Mouse (Mus musculus): ENCODE data around the gene Hectd4. TPM values are rescaled to one million over a fixed set of nuclear protein-coding genes. Genes with fewer than 3 reads are reported as not detected.
"Not testable (repeated sequence)": the region's sequence is repeated elsewhere in the genome, so short reads cannot be mapped to it uniquely, and the experiment has no call there.

Gene Hectd4
- polyA plus RNA-seq, 1 experiment from 2014 or later: 6.5 TPM

DNA sequence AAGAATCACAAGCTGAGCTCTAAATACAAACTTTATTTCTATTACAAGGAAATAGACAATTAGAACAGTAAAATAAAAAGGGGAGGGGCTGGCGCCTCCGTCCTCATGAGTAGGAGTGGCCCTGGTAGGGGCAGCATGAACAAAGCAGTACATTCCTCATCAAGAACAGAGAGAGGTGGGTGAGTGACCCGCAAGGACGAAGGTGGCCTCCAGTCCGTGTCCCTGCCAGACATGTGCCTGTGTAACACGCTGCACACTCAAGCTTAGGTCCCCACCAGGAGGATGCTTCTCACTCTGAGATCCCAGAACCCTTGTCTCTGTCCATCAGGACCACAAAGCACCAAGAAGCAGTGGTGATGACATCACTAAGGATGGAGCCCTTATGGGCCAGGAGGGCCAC is 151.7 kb downstream of the Hectd4 start:
- no peak overlapping the region for H3K4me3 ChIP-seq (ENCODE audit: low read depth, low read length)
- H3K9ac ChIP-seq (ENCODE audit: low read length): no peak overlapping the region
- 90% methylated on average over 6 of the region's 6 CpGs for WGBS
- H3K27ac ChIP-seq (replicated peaks; ENCODE audit: low read depth, low read length): no peak overlapping the region
- no peaks in the 10 kb centered on the region for H3K9me3 ChIP-seq (ENCODE audit: control insufficient read depth, low read length)
- ATAC-seq (ENCODE audit: insufficient number of reproducible peaks, low FRiP score, low TSS enrichment, low read depth): no peak
- peaks cover 23% of the 10 kb centered on the region for H3K36me3 ChIP-seq (ENCODE audit: control insufficient read depth, insufficient read depth, low read length)
- no peak for DNase-seq (ENCODE audit: low spot score)
- H3K4me2 ChIP-seq (ENCODE audit: low read depth, severe bottlenecking): no peak overlapping the region
- no peaks in the 10 kb centered on the region for H3K4me1 ChIP-seq (ENCODE audit: control insufficient read depth, insufficient read depth, low read length)
- H3K27me3 ChIP-seq (ENCODE audit: control insufficient read depth, insufficient read depth, low read length): no peaks in the 10 kb centered on the region

DNA sequence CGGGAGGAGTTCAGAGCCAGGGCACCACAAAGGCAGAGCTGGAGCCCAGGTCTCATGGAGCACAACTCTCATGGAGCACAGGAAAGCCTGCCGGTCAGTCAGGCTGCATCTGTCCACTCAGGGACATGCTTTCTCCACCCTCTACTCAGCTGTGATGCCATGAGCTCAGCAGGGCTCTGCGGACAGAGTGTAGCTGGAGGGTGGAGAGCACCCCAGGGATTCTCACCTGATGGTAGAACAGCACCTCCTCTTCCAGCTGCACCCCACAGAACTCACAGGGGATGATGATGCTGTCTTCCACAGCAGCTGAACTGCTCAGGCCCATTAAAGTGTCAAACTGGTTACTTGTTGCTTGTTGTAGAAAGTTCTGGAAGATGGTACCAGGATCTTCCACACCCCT is 154.8 kb downstream of the Hectd4 start:
- WGBS: 85% methylated on average over 3 of the region's 3 CpGs
- H3K36me3 ChIP-seq (ENCODE audit: control insufficient read depth, insufficient read depth, low read length): peaks cover 32% of the 10 kb centered on the region
- ATAC-seq (ENCODE audit: insufficient number of reproducible peaks, low FRiP score, low TSS enrichment, low read depth): no peak

GRCm38 (mm10) chr5:121376972-121377371 is 157.0 kb downstream of the Hectd4 start:
- H3K4me1 ChIP-seq (ENCODE audit: control insufficient read depth, insufficient read depth, low read length); H3K27ac ChIP-seq (replicated peaks; ENCODE audit: low read depth, low read length); H3K4me2 ChIP-seq (ENCODE audit: low read depth, severe bottlenecking); DNase-seq (ENCODE audit: low spot score); H3K9ac ChIP-seq (ENCODE audit: low read length); H3K9me3 ChIP-seq (ENCODE audit: control insufficient read depth, low read length); ATAC-seq (ENCODE audit: insufficient number of reproducible peaks, low FRiP score, low TSS enrichment, low read depth); H3K27me3 ChIP-seq (ENCODE audit: control insufficient read depth, insufficient read depth, low read length); H3K4me3 ChIP-seq (ENCODE audit: low read depth, low read length): not testable (repeated sequence)
- 73% methylated on average over 5 of the region's 5 CpGs for WGBS
- peaks cover 39% of the 10 kb centered on the region for H3K36me3 ChIP-seq (ENCODE audit: control insufficient read depth, insufficient read depth, low read length)

More for the DNA sequence above, 154.8 kb downstream of the Hectd4 start:
- Histone ChIP-seq H3K9ac (ENCODE audit: low read length) (no peak overlapping the region), H3K4me3 (ENCODE audit: low read depth, low read length) (no peak overlapping the region), H3K9me3 (ENCODE audit: control insufficient read depth, low read length) (no peaks in the 10 kb centered on the region), H3K4me2 (ENCODE audit: low read depth, severe bottlenecking) (no peak overlapping the region), H3K27ac (replicated peaks; ENCODE audit: low read depth, low read length) (no peak overlapping the region), H3K4me1 (ENCODE audit: control insufficient read depth, insufficient read depth, low read length) (no peaks in the 10 kb centered on the region), H3K27me3 (ENCODE audit: control insufficient read depth, insufficient read depth, low read length) (no peaks in the 10 kb centered on the region)
- DNase-seq (ENCODE audit: low spot score): no peak

DNA sequence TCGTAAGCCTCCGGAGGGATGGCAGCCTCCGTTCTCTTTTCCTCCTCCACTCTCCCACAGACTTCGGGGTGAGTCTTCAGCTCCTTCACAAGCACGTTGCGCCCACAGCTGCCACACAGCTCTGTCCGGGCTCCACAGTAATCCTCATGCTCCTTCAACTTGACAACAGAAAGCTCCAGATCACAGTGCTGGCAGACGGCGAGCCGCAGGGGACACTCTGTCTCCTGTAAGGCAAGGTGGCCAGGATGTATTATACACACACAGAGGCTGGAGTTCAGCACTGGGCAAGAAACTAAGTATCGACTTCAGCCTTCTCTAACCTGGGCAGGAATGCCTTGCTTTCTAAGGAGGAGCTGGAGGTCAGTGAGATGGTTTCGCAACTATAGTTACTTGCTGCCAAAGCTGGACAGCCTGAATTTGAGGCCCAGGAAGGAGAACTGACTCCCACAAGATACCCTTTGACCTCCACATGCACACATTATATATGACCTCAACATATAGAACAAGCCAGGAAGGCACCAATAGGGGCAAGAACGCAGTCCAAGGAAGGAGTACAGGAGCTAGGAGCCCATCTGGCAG is 158.7 kb downstream of the Hectd4 start:
- Histone ChIP-seq H3K9ac (ENCODE audit: low read length) (no peak overlapping the region), H3K4me1 (ENCODE audit: control insufficient read depth, insufficient read depth, low read length) (no peaks in the 10 kb centered on the region), H3K27me3 (ENCODE audit: control insufficient read depth, insufficient read depth, low read length) (no peaks in the 10 kb centered on the region), H3K27ac (replicated peaks; ENCODE audit: low read depth, low read length) (no peak overlapping the region), H3K36me3 (ENCODE audit: control insufficient read depth, insufficient read depth, low read length) (peaks cover 28% of the 10 kb centered on the region; the same call in 1 of the 2 replicates), H3K4me3 (ENCODE audit: low read depth, low read length) (no peak overlapping the region), H3K4me2 (ENCODE audit: low read depth, severe bottlenecking) (no peak overlapping the region), H3K9me3 (ENCODE audit: control insufficient read depth, low read length) (no peaks in the 10 kb centered on the region; the same call in 1 of the 2 replicates)
- WGBS: 94% methylated on average over 13 of the region's 13 CpGs
- DNase-seq (ENCODE audit: low spot score) (no peak), ATAC-seq (ENCODE audit: insufficient number of reproducible peaks, low FRiP score, low TSS enrichment, low read depth) (no peak)

DNA sequence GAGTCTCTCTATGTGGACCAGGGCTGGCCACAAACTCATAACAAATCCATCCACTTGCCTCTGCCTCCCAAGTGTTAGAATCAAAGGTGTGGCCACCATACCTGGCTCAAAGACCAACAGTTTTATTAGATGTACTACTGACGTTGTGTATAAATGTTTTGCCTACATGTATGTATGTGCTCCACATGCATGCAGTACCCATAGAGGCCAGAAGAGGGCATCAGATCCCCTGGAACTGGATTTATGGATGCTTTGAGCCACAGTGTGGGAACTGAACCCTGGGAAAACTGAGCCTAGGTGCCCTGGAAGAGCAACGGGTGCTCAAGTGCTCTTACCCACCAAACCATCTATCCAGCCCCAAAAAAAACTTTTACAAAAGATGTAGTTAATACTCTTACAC is 160.7 kb downstream of the Hectd4 start:
- DNase-seq (ENCODE audit: low spot score) (peak; percentile 40), ATAC-seq (ENCODE audit: insufficient number of reproducible peaks, low FRiP score, low TSS enrichment, low read depth) (no peak)
- Histone ChIP-seq H3K27ac (replicated peaks; ENCODE audit: low read depth, low read length) (no peak overlapping the region), H3K9me3 (ENCODE audit: control insufficient read depth, low read length) (no peaks in the 10 kb centered on the region; the same call in 1 of the 2 replicates), H3K4me3 (ENCODE audit: low read depth, low read length) (no peak overlapping the region), H3K36me3 (ENCODE audit: control insufficient read depth, insufficient read depth, low read length) (peaks cover 18% of the 10 kb centered on the region; the same call in 1 of the 2 replicates), H3K4me1 (ENCODE audit: control insufficient read depth, insufficient read depth, low read length) (no peaks in the 10 kb centered on the region), H3K9ac (ENCODE audit: low read length) (no peak overlapping the region), H3K27me3 (ENCODE audit: control insufficient read depth, insufficient read depth, low read length) (no peaks in the 10 kb centered on the region), H3K4me2 (ENCODE audit: low read depth, severe bottlenecking) (no peak overlapping the region)
- 94% methylated on average over 2 of the region's 2 CpGs for WGBS

DNA sequence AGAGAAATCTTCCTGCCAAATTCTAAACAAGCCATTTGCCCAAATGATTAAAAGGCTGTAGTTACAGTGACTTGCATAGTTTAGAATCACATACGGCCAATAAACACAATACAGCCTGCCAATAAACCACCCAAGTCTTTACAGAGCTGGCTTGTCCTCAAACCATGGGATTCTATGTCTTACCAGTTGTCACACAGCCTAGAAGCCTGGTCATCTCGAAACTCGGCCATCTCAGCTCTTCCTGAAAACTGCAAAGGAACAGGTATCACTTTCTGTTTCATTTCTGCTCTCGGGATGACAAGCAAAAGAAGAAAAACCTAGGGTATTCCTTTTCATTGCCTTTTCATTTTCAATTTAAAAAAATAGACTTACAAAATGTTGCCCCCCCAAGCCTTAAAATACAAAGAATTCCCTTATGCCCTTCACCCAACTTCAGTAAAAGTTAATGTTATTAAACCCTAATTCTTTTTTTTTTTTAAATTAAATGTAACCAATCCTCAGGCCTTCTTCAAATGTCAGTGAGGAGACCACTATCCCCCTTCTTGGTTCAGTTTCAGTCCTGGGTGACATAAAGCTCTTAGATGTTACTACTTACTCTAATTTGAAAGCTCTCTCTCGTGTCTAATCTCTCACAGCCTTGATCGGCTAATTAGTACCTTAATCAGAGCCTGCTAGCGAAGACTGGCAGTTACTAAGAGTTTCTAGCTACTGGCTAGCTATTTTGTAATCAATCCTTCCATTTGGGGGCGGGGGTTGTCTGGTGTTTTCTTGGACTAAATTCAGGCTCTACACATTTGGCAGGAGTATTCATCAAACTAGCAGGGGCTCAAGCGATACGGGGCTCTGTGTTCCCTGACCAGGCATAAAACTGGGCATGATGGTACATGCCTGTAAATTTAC is 164.1 kb downstream of the Hectd4 start:
- H3K36me3 ChIP-seq (ENCODE audit: control insufficient read depth, insufficient read depth, low read length): peaks cover 7% of the 10 kb centered on the region; the same call in 1 of the 2 replicates
- WGBS: 52% methylated on average over 10 of the region's 10 CpGs
- H3K27me3 ChIP-seq (ENCODE audit: control insufficient read depth, insufficient read depth, low read length): no peaks in the 10 kb centered on the region
- H3K27ac ChIP-seq (replicated peaks; ENCODE audit: low read depth, low read length): no peak overlapping the region
- H3K9me3 ChIP-seq (ENCODE audit: control insufficient read depth, low read length): no peaks in the 10 kb centered on the region; the same call in 1 of the 2 replicates
- peak overlapping the region; percentile 76; the same call in 1 of the 2 replicates for H3K4me3 ChIP-seq (ENCODE audit: low read depth, low read length)
- DNase-seq (ENCODE audit: low spot score) (no peak), ATAC-seq (ENCODE audit: insufficient number of reproducible peaks, low FRiP score, low TSS enrichment, low read depth) (no peak)
- no peaks in the 10 kb centered on the region for H3K4me1 ChIP-seq (ENCODE audit: control insufficient read depth, insufficient read depth, low read length)
- H3K4me2 ChIP-seq (ENCODE audit: low read depth, severe bottlenecking): peak overlapping the region; percentile 89; the same call in 1 of the 2 replicates
- H3K9ac ChIP-seq (ENCODE audit: low read length): no peak overlapping the region

- Histone ChIP-seq H3K9ac (ENCODE audit: low read length) (peak overlapping the region; percentile 79), H3K4me1 (ENCODE audit: control insufficient read depth, insufficient read depth, low read length) (no peaks in the 10 kb centered on the region), H3K9me3 (ENCODE audit: control insufficient read depth, low read length) (no peaks in the 10 kb centered on the region; the same call in 1 of the 2 replicates), H3K36me3 (ENCODE audit: control insufficient read depth, insufficient read depth, low read length) (peaks cover 7% of the 10 kb centered on the region; the same call in 1 of the 2 replicates), H3K4me3 (ENCODE audit: low read depth, low read length) (peak overlapping the region; percentile 76), H3K27me3 (ENCODE audit: control insufficient read depth, insufficient read depth, low read length) (no peaks in the 10 kb centered on the region), H3K4me2 (ENCODE audit: low read depth, severe bottlenecking) (peak overlapping the region; percentile 89), H3K27ac (replicated peaks; ENCODE audit: low read depth, low read length) (0 out of 2 replicates have a peak overlapping the region, but pooled peaks have one; percentile 42)
- ATAC-seq (ENCODE audit: insufficient number of reproducible peaks, low FRiP score, low TSS enrichment, low read depth) (peak; percentile 52), DNase-seq (ENCODE audit: low spot score) (peak; percentile 72)
- WGBS: 1% methylated on average over 44 of the region's 47 CpGs
Observed at GRCm38 (mm10) chr5:121384757-121385460, 164.9 kb downstream of the Hectd4 start.
